Mouse (Mus musculus) lung, postnatal 10 days (tissue): ENCODE results near the gene A930004D18Rik.
"Not testable (repeated sequence)": the region's sequence is repeated elsewhere in the genome, so short reads cannot be mapped to it uniquely, and the experiment has no call there.

Source experiments
- DNase-seq: peaks from one replicate; pipeline ENCODE4 v3.0.0; 2021

A930004D18Rik gene

GRCm38 (mm10) chr2:18004286-18004685 is 33.3 kb downstream of the A930004D18Rik start:
- DNase-seq, result no peak

- DNase-seq, result no peak
Measured at GRCm38 (mm10) chr2:18002306-18002705, 35.2 kb downstream of the A930004D18Rik start.

- no peak for DNase-seq
Measured at GRCm38 (mm10) chr2:17996858-17997257, 40.7 kb downstream of the A930004D18Rik start, which contains the start of gene H2al2a. Gene H2al2a, minus strand, starts transcription at chr2:17996958.

- no peak for DNase-seq
Measured at GRCm38 (mm10) chr2:17989562-17989961, 48.0 kb downstream of the A930004D18Rik start.

- no peak for DNase-seq
Measured at GRCm38 (mm10) chr2:17989115-17989514, 48.4 kb downstream of the A930004D18Rik start.

- DNase-seq, result no peak
Measured at GRCm38 (mm10) chr2:17986694-17987093, 50.8 kb downstream of the A930004D18Rik start.

- DNase-seq, result no peak
Measured at GRCm38 (mm10) chr2:17984774-17985173, 52.8 kb downstream of the A930004D18Rik start.

GRCm38 (mm10) chr2:17982747-17983146 is 54.8 kb downstream of the A930004D18Rik start:
- no peak for DNase-seq

- no peak for DNase-seq
Measured at GRCm38 (mm10) chr2:17978706-17979105, 58.8 kb downstream of the A930004D18Rik start.

GRCm38 (mm10) chr2:17978251-17978650 is 59.3 kb downstream of the A930004D18Rik start:
- not testable (repeated sequence) for DNase-seq

GRCm38 (mm10) chr2:17977645-17978044 is 59.9 kb downstream of the A930004D18Rik start:
- not testable (repeated sequence) for DNase-seq

- peak; percentile 18 for DNase-seq
Measured at GRCm38 (mm10) chr2:17975601-17976327, 61.8 kb downstream of the A930004D18Rik start.
